Mouse (Mus musculus) gastrocnemius, postnatal 4 days (tissue): Measurements from ENCODE around the gene Mesd. TPM values are rescaled to one million over a fixed set of nuclear protein-coding genes. Genes with fewer than 3 reads are reported as not detected.
"Not testable (repeated sequence)": the region's sequence is repeated elsewhere in the genome, so short reads cannot be mapped to it uniquely, and the experiment has no call there.

ENCODE experiments used
- DNase-seq, 2 experiments: peaks; one replicate each; pipeline ENCODE4 v3.0.0; 2021 to 2022; ENCODE audit warnings: low spot score in 2 of 2, mixed read lengths in 2 of 2
- total RNA-seq, 2 experiments: library from RNA; stranded (reverse); gene quantifications; 2 replicates each; pipeline ENCODE4 v1.2.3; 2021

Gene Mesd
- total RNA-seq, 2 experiments from 2014 or later, result 58.3 to 60.0 TPM

- DNase-seq, result no peak
Measured at GRCm38 (mm10) chr7:83877088-83877487, 7.2 kb upstream of the Mesd start.

- DNase-seq, result no peak
Measured at GRCm38 (mm10) chr7:83878676-83879448, 5.4 kb upstream of the Mesd start.

GRCm38 (mm10) chr7:83882150-83882632 is 2.1 kb upstream of the Mesd start:
- peak; percentile 17 to 20 for DNase-seq

DNA sequence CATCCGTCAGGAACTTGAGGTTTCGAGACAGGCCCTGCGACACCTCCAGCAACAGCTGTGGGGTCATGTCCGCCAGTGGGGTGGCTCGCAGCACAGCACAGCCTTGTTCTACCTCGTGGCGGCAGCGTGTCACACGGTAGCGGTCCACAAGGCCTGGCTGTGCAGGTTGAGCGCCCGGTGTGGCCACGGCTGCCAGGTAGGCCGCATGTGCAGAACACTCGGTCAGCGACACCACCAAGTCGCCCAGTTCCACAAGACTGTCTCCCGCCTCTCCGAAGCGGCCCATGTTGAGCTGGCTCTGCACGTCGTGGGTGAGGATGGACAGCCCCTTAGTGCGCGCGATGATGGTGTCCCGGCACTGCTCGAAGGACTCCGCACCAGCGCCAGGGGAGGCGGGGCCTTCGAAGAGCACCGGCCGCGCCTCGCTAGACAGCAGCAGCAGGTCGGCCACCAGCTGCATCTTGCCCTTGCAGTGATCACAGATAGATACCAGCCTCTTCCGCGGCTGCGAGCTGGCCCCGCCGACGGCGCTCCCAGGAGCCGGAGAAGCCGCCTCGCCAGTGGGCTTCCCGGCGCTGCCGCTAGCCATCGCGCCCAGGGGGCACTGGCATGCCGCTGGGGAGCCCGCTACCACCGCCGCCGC is 1.5 kb upstream of the Mesd start:
- DNase-seq, result peak; percentile 42 to 62

GRCm38 (mm10) chr7:83883276-83884020 is 818 bp upstream of the Mesd start:
- DNase-seq, result peak; percentile 63 to 80

- DNase-seq, result no peak
Measured at GRCm38 (mm10) chr7:83884921-83885532, 761 bp downstream of the Mesd start.

GRCm38 (mm10) chr7:83885835-83886234 is 1.6 kb downstream of the Mesd start:
- no peak for DNase-seq

GRCm38 (mm10) chr7:83886366-83887129 is 2.3 kb downstream of the Mesd start:
- no peak for DNase-seq

DNA sequence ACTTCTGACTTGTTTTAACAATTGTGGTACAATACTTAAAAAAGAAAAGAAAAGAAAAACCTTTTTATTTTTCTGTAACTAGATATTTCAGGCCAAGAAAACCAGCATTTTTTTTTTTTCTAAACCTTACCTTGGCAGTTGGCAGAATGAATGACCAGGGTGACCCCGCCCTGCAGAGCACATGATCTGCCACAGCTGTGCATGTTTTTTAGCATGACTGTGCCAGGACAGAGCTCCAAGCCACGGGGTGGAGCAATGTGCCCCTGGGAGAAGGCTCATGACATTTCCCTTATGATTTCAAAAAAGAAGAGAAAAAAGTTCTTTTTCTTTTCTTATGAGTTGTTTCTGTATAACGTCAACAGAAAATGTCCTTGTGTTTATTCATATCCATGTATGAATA is 5.1 kb downstream of the Mesd start:
- peak in 1 of 2 experiments; percentile 43 for DNase-seq

DNA sequence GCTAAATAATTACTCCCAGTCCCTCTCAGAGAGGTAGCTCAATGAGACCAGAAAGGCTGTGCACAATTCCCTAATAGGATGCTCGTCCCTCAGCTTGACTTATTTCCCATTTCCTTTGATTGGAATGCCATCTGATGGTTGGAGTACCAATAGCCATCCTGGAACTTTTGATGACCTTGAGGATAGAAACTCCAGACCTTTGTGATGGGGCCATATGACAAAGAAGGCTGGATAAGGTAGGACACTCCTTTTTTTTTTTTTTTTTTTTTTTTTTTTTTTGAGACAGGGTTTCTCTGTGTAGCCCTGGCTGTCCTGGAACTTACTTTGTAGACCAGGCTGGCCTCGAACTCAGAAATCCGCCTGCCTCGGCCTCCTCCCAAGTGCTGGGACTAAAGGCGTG is 5.7 kb downstream of the Mesd start:
- not testable (repeated sequence) for DNase-seq

DNA sequence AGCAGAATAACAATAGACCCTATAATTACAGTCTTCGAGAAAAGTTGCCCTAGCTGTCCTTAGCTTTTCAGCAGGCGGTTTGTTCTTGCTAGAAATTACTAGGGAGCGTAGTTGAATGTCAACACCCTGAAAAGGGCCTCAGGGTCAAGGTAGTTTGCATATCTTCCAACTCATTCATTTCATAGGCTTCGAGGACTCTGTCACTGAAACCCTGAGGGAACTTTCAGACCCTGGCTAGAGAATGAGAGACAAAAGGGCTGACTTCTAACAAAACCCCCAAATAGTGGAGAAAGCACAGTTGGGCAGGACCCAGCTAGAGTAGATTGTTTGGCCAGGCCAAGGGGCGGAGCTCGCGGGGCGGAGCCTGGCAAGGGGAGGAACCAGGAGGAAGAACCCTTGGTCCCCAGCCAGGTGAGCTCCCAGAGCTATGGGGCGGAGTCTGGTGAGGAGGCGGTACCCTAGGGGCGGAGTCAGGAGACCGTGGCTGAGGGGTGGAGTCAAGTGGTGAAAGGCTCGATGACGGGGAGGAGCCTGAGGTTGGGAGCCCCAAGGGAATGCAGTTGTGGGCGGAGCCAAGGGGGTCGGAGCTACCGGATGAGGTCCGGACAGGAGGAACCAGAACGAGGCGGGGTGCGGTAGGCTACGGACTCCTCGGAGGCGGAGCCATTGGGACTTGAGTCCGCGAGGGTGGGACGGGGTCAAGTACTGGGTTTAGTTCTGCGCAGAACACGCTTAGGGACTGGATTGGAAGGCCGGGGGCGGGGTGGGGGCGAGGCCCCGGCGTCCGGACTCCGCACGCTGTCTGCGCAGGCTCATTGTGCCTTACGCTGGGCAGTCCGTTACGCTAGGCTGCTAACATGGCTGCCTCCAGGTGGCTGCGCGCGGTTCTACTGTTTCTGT is 7.4 kb downstream of the Mesd start:
- peak; percentile 98 for DNase-seq

- DNase-seq, result peak in 1 of 2 experiments; percentile 22
Measured at GRCm38 (mm10) chr7:83892333-83892669, 8.0 kb downstream of the Mesd start.

DNA sequence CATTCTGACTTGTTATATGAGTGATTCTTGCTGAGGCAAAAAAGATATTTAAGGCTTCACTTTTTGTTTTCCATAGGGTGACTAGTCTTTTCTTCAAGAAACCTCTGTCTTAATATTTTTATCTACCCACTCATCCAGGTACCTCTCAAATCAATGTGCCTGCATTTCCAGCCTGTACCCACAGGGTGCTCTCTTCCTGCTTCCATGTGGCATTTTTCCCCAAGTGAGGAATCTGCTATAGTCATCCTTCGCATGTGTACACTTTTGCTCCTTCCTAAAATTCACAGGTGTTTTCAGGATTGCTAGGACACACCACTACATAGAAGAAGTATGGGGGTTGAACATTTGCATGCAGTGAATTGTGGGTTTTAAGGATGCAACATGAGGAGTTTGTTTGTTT is 10.1 kb downstream of the Mesd start:
- no peak for DNase-seq

DNA sequence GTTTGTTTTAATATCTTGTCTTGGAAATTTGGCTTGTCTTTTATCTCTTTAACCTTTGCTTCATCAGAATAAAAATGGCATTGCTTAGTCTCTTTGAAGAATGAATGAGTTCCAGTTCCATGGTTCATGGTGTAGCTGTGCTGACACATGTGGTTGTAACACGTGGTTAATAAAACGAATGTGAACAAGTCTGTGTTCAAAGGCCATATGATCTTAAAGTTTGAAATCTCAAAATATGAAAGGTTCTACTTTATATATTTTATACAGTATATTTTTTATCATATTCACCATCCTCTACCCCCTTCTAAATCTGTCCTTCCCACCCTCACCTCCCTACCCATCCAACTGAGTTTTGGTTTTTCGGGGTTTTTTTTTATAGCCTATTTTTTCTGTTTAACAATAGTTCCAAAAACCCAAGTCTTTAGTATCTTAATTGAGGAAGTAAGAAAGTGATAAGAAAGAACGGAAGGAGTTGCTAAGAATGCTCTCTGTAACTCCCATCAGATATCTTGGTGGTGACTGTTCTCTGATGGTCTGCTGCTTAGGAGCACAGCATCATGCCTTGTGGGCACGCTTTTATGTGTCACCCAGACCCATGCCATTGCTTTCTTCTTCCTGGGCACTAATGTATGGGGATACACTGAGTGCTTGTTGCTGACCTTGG is 11.9 kb downstream of the Mesd start:
- no peak for DNase-seq

DNA sequence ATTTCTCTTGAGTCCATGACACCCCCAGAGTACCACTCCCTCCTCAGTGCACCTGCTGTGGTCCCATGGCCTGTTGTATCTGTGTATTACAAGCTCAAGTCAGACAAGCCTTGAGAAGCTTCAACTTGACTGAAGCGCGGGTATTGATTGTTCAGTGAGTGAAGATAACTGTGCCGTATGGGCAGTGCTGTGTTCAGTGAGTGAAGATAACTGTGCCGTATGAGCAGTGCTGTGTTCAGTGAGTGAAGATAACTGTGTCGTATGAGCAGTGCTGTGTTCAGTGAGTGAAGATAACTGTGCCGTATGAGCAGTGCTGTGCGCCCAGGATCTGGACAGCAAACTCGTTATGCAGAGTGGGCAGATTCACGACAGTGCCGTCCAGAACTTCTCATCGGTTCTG is 14.0 kb downstream of the Mesd start:
- DNase-seq, result no peak

DNA sequence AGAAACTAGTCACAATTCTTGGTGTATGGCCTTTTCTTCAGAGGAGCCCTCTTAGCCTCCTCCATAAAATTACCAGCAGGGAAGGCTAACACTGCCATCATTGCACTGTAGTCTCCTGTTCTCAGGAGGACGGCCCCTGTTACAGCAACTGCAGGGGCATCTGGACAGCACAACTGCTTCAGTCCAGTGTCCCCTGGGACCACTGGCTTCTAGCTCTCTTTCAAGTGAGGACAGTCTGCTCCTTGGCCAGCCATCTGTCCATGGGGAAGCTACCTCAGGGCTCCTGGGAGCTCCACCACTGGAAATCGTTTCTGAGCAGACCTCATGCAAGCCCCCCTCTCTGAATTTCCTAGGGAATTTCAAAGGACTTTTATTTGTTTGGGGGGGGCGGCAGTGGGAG is 16.3 kb downstream of the Mesd start:
- no peak for DNase-seq

DNA sequence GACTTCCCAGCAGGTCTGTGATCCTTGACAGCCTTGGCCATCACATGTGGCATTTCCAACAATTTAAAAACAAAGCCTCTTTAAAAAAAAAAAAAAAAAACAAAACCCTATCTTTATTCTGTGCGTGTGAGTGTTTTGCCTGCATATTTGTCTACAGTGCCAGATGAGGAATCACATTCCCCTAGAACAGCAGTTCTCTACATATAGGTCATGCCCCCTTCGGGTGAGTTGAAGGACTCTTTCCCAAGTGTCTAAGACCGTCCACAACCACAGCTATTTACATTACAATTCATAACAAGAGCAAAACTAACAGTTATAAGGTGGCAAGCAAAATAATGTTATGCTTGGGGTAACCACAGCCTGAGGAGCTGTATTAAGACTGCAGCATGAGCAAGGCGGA is 17.2 kb downstream of the Mesd start:
- DNase-seq, result no peak

- DNase-seq, result no peak
Measured at GRCm38 (mm10) chr7:83902296-83903145, 18.3 kb downstream of the Mesd start.
